Mouse (Mus musculus) erythroid progenitor cell, adult 5-6 weeks (primary cell): ENCODE measurements around the gene Tbc1d22a. TPM values are rescaled to one million over a fixed set of nuclear protein-coding genes. Genes with fewer than 3 reads are reported as not detected.

Experiments used
- ATAC-seq: replicated peaks from 2 replicates; pipeline ENCODE4 v1.8.0; 2016; ENCODE audit warnings: moderate number of reproducible peaks, mild to moderate bottlenecking, moderate TSS enrichment, inconsistent platforms; ENCODE audit not compliant: poor library complexity, low FRiP score, severe bottlenecking
- total RNA-seq, 2 experiments: library from RNA; stranded (forward) in 1 of 2; stranded (reverse) in 1 of 2; fragments of 150-400 nt in 1 of 2; fragments of 186-747, 209-891 nt in 1 of 2; gene quantifications; 2 replicates each; pipeline versions ENCODE4 v1.2.3 to v1.2.4; 2015 to 2017; ENCODE audit warnings: low replicate concordance in 2 of 2

The Tbc1d22a gene
- total RNA-seq, 2 experiments from 2014 or later, result 9.2 to 12.9 TPM

GRCm38 (mm10) chr15:86320803-86321510, 106.7 kb downstream of the Tbc1d22a start:
- ATAC-seq, result no peak

GRCm38 (mm10) chr15:86326341-86326740, 112.1 kb downstream of the Tbc1d22a start:
- no peak for ATAC-seq

GRCm38 (mm10) chr15:86329911-86330310, 115.7 kb downstream of the Tbc1d22a start:
- no peak for ATAC-seq

- no peak for ATAC-seq
Observed at GRCm38 (mm10) chr15:86330454-86330853, 116.2 kb downstream of the Tbc1d22a start.

- no peak for ATAC-seq
Observed at GRCm38 (mm10) chr15:86331501-86332245, 117.4 kb downstream of the Tbc1d22a start.

GRCm38 (mm10) chr15:86333176-86333575, 118.9 kb downstream of the Tbc1d22a start:
- ATAC-seq, result no peak

- ATAC-seq, result no peak
Observed at GRCm38 (mm10) chr15:86333606-86334005, 119.3 kb downstream of the Tbc1d22a start.

- ATAC-seq, result no peak
Observed at GRCm38 (mm10) chr15:86334276-86334675, 120.0 kb downstream of the Tbc1d22a start.

GRCm38 (mm10) chr15:86334745-86335144, 120.5 kb downstream of the Tbc1d22a start:
- ATAC-seq, result no peak

GRCm38 (mm10) chr15:86335781-86336180, 121.5 kb downstream of the Tbc1d22a start:
- no peak for ATAC-seq

GRCm38 (mm10) chr15:86337726-86338125, 123.5 kb downstream of the Tbc1d22a start:
- no peak for ATAC-seq

- ATAC-seq, result no peak
Observed at GRCm38 (mm10) chr15:86339736-86340135, 125.5 kb downstream of the Tbc1d22a start.

GRCm38 (mm10) chr15:86340766-86341165, 126.5 kb downstream of the Tbc1d22a start:
- no peak for ATAC-seq

- no peak for ATAC-seq
Observed at GRCm38 (mm10) chr15:86342637-86343375, 128.5 kb downstream of the Tbc1d22a start.

GRCm38 (mm10) chr15:86344906-86345331, 130.7 kb downstream of the Tbc1d22a start:
- no peak for ATAC-seq

- no peak for ATAC-seq
Observed at GRCm38 (mm10) chr15:86345907-86346306, 131.6 kb downstream of the Tbc1d22a start.

- ATAC-seq, result no peak
Observed at GRCm38 (mm10) chr15:86346606-86347005, 132.3 kb downstream of the Tbc1d22a start.

GRCm38 (mm10) chr15:86354932-86355331, 140.7 kb downstream of the Tbc1d22a start:
- ATAC-seq, result no peak

GRCm38 (mm10) chr15:86355857-86356256, 141.6 kb downstream of the Tbc1d22a start:
- ATAC-seq, result no peak

- ATAC-seq, result no peak
Observed at GRCm38 (mm10) chr15:86360376-86360775, 146.1 kb downstream of the Tbc1d22a start.
